Mouse (Mus musculus) gastrocnemius, adult 2 months (tissue): ENCODE results near the gene Thtpa. TPM values are rescaled to one million over a fixed set of nuclear protein-coding genes. Genes with fewer than 3 reads are reported as not detected.
A peak's percentile ranks its signal among the peaks of the same experiment; 100 is the strongest.

Source experiments
- DNase-seq: peaks from one replicate; pipeline ENCODE4 v3.0.0; 2022
- H3K27ac ChIP-seq: fragments of 200-600 bp; 2 replicates; pipeline ENCODE4 v1.8.1; 2022; ENCODE audit warnings: mild to moderate bottlenecking
- H3K4me3 ChIP-seq: fragments of 200-600 bp; 2 replicates; pipeline ENCODE4 v1.8.1; 2022; ENCODE audit warnings: mild to moderate bottlenecking, moderate library complexity
- CTCF ChIP-seq: fragments of 200-600 bp; IDR thresholded peaks from 2 replicates; pipeline ENCODE4 v1.8.1; 2022; ENCODE audit warnings: antibody characterized with exemption, mild to moderate bottlenecking, moderate library complexity
- intact Hi-C: fragments of 180-260 bp; cut with DNase I; formaldehyde crosslinking; loops from one replicate; pipeline ENCODE4 v1.15.1; 2025
- total RNA-seq, 2 experiments: library from RNA; stranded (reverse); gene quantifications; 2 replicates each; pipeline ENCODE4 v1.2.3; 2021

The Thtpa gene
- total RNA-seq, 2 experiments from 2014 or later = 12.6 to 14.3 TPM

- intact Hi-C loops = no loop called here
- Histone ChIP-seq H3K27ac (no peak overlapping the region), H3K4me3 (no peak overlapping the region)
- no peak for DNase-seq
- no peak for TF ChIP-seq CTCF
Measured at GRCm38 (mm10) chr14:55081105-55081504, 13.5 kb upstream of the Thtpa start.

- intact Hi-C loops = no loop called here
- Histone ChIP-seq H3K4me3 (no peak overlapping the region), H3K27ac (no peak overlapping the region)
- no peak for TF ChIP-seq CTCF
- DNase-seq = no peak
Measured at GRCm38 (mm10) chr14:55083481-55083880, 11.1 kb upstream of the Thtpa start.

GRCm38 (mm10) chr14:55085324-55086008 lies 9.1 kb upstream of the Thtpa start:
- no peak for TF ChIP-seq CTCF
- Histone ChIP-seq H3K27ac (no peak overlapping the region), H3K4me3 (no peak overlapping the region)
- peak; percentile 11 for DNase-seq
- intact Hi-C loops = no loop called here

GRCm38 (mm10) chr14:55086009-55086514 lies 8.5 kb upstream of the Thtpa start:
- H3K4me3 ChIP-seq = no peak overlapping the region
- H3K27ac ChIP-seq = no peak overlapping the region
- DNase-seq = no peak
- intact Hi-C loops = no loop called here
- no peak for TF ChIP-seq CTCF

DNA sequence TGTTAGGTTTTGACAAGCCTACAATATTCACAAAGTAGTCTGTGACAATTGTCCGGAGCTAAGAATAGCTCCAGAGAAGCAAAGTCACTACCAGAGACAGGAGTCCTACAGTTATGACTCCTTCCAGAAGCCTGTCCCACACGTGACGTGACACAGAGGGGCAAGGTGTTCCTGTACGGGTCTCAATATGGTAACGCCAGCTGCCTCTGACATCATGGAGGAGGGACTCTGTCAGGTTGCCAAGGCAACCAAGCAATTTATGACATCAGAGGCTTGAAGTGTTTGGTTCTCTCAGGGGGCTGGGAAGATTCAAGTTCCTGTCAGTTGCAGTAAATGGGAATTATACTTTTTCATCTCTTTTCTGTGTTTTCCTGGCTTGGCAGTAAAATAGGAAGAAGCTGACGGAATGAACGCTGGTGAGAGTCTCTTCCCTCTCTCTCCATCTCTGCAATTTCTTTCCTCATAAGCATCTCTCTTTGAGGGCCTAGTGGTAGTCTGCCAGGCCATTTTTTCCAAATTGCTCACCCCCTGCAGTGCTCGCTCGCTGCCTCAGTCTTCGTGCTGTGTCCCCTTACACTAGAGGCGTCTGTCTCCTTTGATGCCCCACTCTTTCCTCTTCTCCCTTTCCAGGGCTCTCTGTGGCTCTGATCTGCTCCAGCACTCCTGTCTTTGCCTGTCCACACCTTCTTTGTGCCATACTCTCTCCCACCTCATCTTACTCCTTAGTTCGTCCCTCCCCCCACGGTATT lies 5.2 kb upstream of the Thtpa start:
- TF ChIP-seq CTCF = no peak
- Histone ChIP-seq H3K4me3 (no peak overlapping the region), H3K27ac (no peak overlapping the region)
- intact Hi-C loops = no loop called here
- DNase-seq = peak; percentile 15

GRCm38 (mm10) chr14:55091209-55091865 lies 3.2 kb upstream of the Thtpa start:
- intact Hi-C loops = loop anchor here (10.0 kb wide), 2 partner anchors 197 to 837 kb away; partner anchors contain the start of genes Abhd4, Dad1 and Pabpn1
- DNase-seq = peak; percentile 34
- Histone ChIP-seq H3K4me3 (peak overlapping the region; percentile 91), H3K27ac (peak overlapping the region; percentile 73)
- no peak for TF ChIP-seq CTCF

DNA sequence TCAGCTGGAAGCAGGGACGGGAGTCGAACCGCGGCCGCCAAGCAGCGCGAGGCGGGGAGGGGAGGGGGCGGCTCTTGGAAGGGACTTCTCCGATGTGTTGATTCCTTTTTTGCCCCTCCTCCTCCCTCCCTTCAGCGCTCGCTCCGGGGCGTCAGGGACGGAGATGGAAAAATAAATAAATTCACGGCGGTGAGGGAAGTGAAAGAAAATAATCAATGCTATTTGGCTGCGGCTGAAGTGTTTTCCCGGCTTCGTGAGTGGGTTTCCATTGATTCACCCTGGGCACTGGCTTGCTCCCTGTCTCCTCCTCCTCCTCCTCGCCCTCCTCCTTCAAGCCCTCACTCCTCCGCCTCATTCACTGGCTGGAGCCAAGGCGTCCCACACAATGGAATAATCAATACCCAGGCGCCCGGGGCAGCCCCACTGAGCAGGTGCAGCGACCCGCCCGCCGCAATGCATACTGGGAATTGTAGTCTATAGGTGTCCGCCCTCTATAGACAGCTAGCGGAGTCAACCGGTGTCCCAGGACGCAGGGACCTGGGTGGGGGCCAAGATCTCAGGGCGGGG lies 2.5 kb upstream of the Thtpa start, which contains the start of gene Zfhx2:
Gene Zfhx2, minus strand, starts transcription at position 314 of the 567 bp plus-strand sequence.
- DNase-seq = peak; percentile 96
- Histone ChIP-seq H3K4me3 (peak within 1 kb of the TSS; percentile 91), H3K27ac (peak within 1 kb of the TSS; percentile 73)
- peak; percentile 39 for TF ChIP-seq CTCF
- intact Hi-C loops = loop anchor here (10.0 kb wide), 2 partner anchors 197 to 837 kb away; partner anchors contain the start of genes Abhd4, Dad1 and Pabpn1

DNA sequence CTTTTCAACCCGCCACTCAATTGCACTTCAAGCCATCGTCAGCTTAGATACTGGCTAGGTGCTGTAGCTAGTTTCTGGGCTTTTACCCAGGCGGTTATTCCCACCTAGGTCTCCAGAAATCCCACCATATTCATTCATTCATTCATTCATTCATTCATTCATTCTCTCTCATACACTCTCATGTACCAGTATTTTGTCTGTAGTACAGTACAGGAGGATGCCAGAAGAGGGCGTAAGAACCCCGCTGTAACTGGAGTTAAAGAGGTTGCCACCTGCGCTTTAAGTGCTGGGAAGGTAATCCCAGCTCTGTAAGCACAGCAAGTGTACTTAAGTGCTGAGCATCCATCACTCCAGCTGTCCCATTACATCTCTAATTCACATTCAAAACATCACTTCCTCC lies 657 bp upstream of the Thtpa start:
- DNase-seq = peak; percentile 9
- intact Hi-C loops = loop anchor here (10.0 kb wide), 2 partner anchors 199 to 839 kb away; partner anchors contain the start of genes Abhd4, Dad1 and Pabpn1
- H3K27ac ChIP-seq = peak overlapping the region; percentile 90; the same call in 1 of the 2 replicates
- H3K4me3 ChIP-seq = no peak overlapping the region
- TF ChIP-seq CTCF = no peak

DNA sequence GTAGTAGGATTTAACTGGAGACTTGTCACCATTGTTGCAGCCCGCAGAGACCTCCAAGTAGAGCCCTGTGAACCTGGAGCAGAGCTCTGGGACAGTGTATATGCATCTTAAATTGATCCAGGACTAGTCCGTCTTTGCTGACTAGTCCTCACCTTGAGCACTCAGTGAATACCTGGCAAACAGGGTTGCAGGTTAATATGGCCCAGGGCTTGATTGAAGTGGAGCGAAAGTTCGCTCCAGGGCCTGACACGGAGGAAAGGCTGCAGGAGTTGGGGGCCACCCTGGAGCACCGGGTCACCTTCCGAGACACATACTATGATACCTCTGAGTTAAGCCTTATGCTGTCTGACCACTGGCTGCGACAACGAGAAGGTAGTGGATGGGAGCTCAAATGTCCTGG lies 679 bp downstream of the Thtpa start:
- no peak for DNase-seq
- intact Hi-C loops = loop anchor here (10.0 kb wide), 2 partner anchors 200 to 840 kb away; partner anchors contain the start of genes Abhd4, Dad1 and Pabpn1
- peak overlapping the region; percentile 84 for H3K4me3 ChIP-seq
- peak overlapping the region; percentile 90 for H3K27ac ChIP-seq
- TF ChIP-seq CTCF = no peak

DNA sequence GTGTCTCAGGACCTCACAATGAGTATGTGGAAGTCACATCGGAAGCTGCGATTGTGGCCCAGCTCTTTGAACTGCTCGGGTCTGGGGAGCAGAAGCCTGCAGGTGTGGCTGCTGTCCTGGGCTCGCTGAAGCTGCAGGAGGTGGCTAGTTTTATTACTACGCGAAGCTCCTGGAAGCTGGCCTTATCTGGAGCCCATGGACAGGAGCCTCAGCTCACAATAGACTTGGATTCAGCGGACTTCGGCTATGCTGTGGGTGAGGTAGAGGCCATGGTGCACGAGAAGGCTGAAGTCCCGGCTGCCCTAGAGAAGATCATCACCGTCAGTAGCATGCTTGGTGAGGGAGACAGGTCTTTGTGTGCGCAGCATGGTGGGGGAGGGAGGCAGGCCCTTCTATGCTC lies 1.1 kb downstream of the Thtpa start:
- DNase-seq = no peak
- Histone ChIP-seq H3K4me3 (peak overlapping the region; percentile 84), H3K27ac (peak overlapping the region; percentile 90; the same call in 1 of the 2 replicates)
- intact Hi-C loops = loop anchor here (10.0 kb wide), 2 partner anchors 201 to 841 kb away; partner anchors contain the start of genes Abhd4, Dad1 and Pabpn1
- no peak for TF ChIP-seq CTCF

- no peak for DNase-seq
Measured at GRCm38 (mm10) chr14:55096573-55097087, 2.0 kb downstream of the Thtpa start.

More at GRCm38 (mm10) chr14:55096573-55097087, 2.0 kb downstream of the Thtpa start:
- Histone ChIP-seq H3K27ac (no peak overlapping the region), H3K4me3 (no peak overlapping the region)
- intact Hi-C loops = loop anchor here (10.0 kb wide), 2 partner anchors 202 to 842 kb away; partner anchors contain the start of genes Abhd4, Dad1 and Pabpn1
- TF ChIP-seq CTCF = no peak
